Mouse (Mus musculus) CH12.LX (cell line): ENCODE data around the gene Acads. TPM values are rescaled to one million over a fixed set of nuclear protein-coding genes. Genes with fewer than 3 reads are reported as not detected.

Experiments used
- DNase-seq: peaks from one replicate; pipeline ENCODE4 v3.0.0-alpha.2; 2013; ENCODE audit errors: extremely low read depth
- H3K27ac ChIP-seq: 2 replicates; pipeline ENCODE4 v1.5.1; 2012; ENCODE audit warnings: low read depth, mild to moderate bottlenecking, control low read depth, moderate library complexity; ENCODE audit not compliant: insufficient read depth
- H3K27me3 ChIP-seq: replicated peaks from 2 replicates; pipeline ENCODE3; 2012; ENCODE audit warnings: inconsistent platforms
- H3K36me3 ChIP-seq, 2 experiments: replicated peaks in 1 of 2; 2 replicates each; pipeline versions ENCODE3 to v1.6.1; 2012; ENCODE audit warnings: inconsistent platforms in 1 of 2, low read length in 1 of 2, mild to moderate bottlenecking in 1 of 2, mixed read lengths in 1 of 2, moderate library complexity in 1 of 2; ENCODE audit not compliant: control insufficient read depth in 1 of 2, insufficient read depth in 1 of 2
- H3K4me1 ChIP-seq, 2 experiments: 2 replicates each; pipeline ENCODE4 v1.6.1; 2012; ENCODE audit warnings: inconsistent platforms in 1 of 2, moderate library complexity in 1 of 2; ENCODE audit not compliant: insufficient read depth in 2 of 2, control insufficient read depth in 1 of 2
- H3K4me2 ChIP-seq: 2 replicates; pipeline ENCODE4 v1.6.1; 2012; ENCODE audit warnings: low read depth, mild to moderate bottlenecking, control low read depth; ENCODE audit not compliant: poor library complexity, insufficient read depth, severe bottlenecking
- H3K4me3 ChIP-seq, 3 experiments: fragments of 150-350 bp in 1 of 3; sonication (generic) in 1 of 3; replicated peaks in 1 of 3; 2 replicates each; pipeline versions ENCODE3 to v1.5.1; 2011 to 2012; ENCODE audit warnings: low read depth in 2 of 3, low read length in 2 of 3, mild to moderate bottlenecking in 2 of 3, moderate library complexity in 2 of 3, control low read depth in 1 of 3, improper control_type of control experiment in 1 of 3, inconsistent platforms in 1 of 3, mixed read lengths in 1 of 3; ENCODE audit not compliant: poor library complexity in 1 of 3
- H3K79me2 ChIP-seq: replicated peaks from 2 replicates; pipeline ENCODE4 v1.6.1; 2012; ENCODE audit warnings: mild to moderate bottlenecking, moderate library complexity; ENCODE audit not compliant: control insufficient read depth, poor library complexity, insufficient read depth, severe bottlenecking; ENCODE audit errors: extremely low read depth
- H3K9ac ChIP-seq: 2 replicates; pipeline ENCODE4 v1.6.1; 2012; ENCODE audit warnings: low read depth, mild to moderate bottlenecking, control low read depth, moderate library complexity; ENCODE audit not compliant: insufficient read depth
- H3K9me3 ChIP-seq: replicated peaks from 2 replicates; pipeline ENCODE3; 2012; ENCODE audit warnings: low read length, inconsistent platforms, mixed read lengths
- BHLHE40 ChIP-seq: IDR thresholded peaks from 2 replicates; pipeline ENCODE4 v1.6.1; 2011; ENCODE audit warnings: mild to moderate bottlenecking, low read depth, low read length, improper control_type of control experiment
- ELF1 ChIP-seq: IDR thresholded peaks from 2 replicates; pipeline ENCODE4 v1.6.1; 2014; ENCODE audit warnings: low read depth, mild to moderate bottlenecking, inconsistent platforms, low read length, improper control_type of control experiment
- GABPA ChIP-seq: IDR thresholded peaks from 2 replicates; pipeline ENCODE4 v1.6.1; 2012; ENCODE audit warnings: low read depth, low read length, improper control_type of control experiment, inconsistent platforms; ENCODE audit not compliant: insufficient replicate concordance
- HCFC1 ChIP-seq: IDR thresholded peaks from 2 replicates; pipeline ENCODE4 v1.6.1; 2012; ENCODE audit warnings: low read depth, mild to moderate bottlenecking, inconsistent platforms, low read length, improper control_type of control experiment
- IRF4 ChIP-seq: IDR thresholded peaks from 2 replicates; pipeline ENCODE4 v1.6.1; 2014; ENCODE audit warnings: low read depth, mild to moderate bottlenecking, inconsistent platforms, low read length, improper control_type of control experiment
- JUND ChIP-seq: conservative IDR thresholded peaks from 2 replicates; pipeline ENCODE4 v1.6.1; 2011; ENCODE audit warnings: low read depth, low read length, improper control_type of control experiment
- KAT2A ChIP-seq: IDR thresholded peaks from 2 replicates; pipeline ENCODE4 v1.6.1; 2012; ENCODE audit warnings: low read length, improper control_type of control experiment, inconsistent platforms; ENCODE audit not compliant: insufficient replicate concordance
- PAX5 ChIP-seq: IDR thresholded peaks from 2 replicates; pipeline ENCODE4 v1.6.1; 2012; ENCODE audit warnings: low read length, inconsistent platforms, mixed read lengths
- POLR2AphosphoS2 ChIP-seq: IDR thresholded peaks from 2 replicates; pipeline ENCODE4 v1.6.1; 2011; ENCODE audit warnings: low read depth, low read length, improper control_type of control experiment
- RAD21 ChIP-seq: IDR thresholded peaks from 2 replicates; pipeline ENCODE4 v1.6.1; 2011; ENCODE audit warnings: low read depth, mild to moderate bottlenecking, low read length, improper control_type of control experiment, moderate library complexity
- RCOR1 ChIP-seq: conservative IDR thresholded peaks from 2 replicates; pipeline ENCODE4 v1.6.1; 2012; ENCODE audit warnings: low read depth, mild to moderate bottlenecking, inconsistent platforms, low read length, improper control_type of control experiment
- TBP ChIP-seq: conservative IDR thresholded peaks from 2 replicates; pipeline ENCODE4 v1.6.1; 2011; ENCODE audit warnings: low read depth, low read length, improper control_type of control experiment
- UBTF ChIP-seq: IDR thresholded peaks from 2 replicates; pipeline ENCODE4 v1.6.1; 2012; ENCODE audit warnings: low read depth, mild to moderate bottlenecking, inconsistent platforms, low read length, improper control_type of control experiment, moderate library complexity
- dilution Hi-C: fragments of 300-500 bp; cut with MboI; formaldehyde crosslinking; loops from 2 replicates; pipeline ENCODE4 v1.14.3; 2020; ENCODE audit warnings: low sequenced_read_pairs; ENCODE audit not compliant: extremely low pct_unique_long_range_greater_than_20kb, extremely low pct_ligation_motif_present
- in situ Hi-C: fragments of 300-500 bp; cut with MboI; formaldehyde crosslinking; loops from 3 replicates; pipeline ENCODE4 v1.14.3; 2019; ENCODE audit warnings: low sequenced_read_pairs, low pct_ligation_motif_present, low pct_unique_long_range_greater_than_20kb, mixed read lengths
- polyA plus RNA-seq: library from polyadenylated mRNA; unstranded; fragments of >175 nt; gene quantifications from 2 replicates; pipeline ENCODE4 v1.2.1, GENCODE M21; 2012; ENCODE audit warnings: low read depth; ENCODE audit not compliant: insufficient read length
- total RNA-seq, 2 experiments: library from RNA; depleted of rRNA; stranded (reverse); fragments of 300-350 nt in 1 of 2; fragments of >200 nt in 1 of 2; gene quantifications; 2 replicates each; pipeline ENCODE4 v1.2.3; 2012 to 2014

Acads gene
- total and polyA plus RNA-seq, 3 experiments: 43.0 to 57.8 (median 43.1) TPM

DNA sequence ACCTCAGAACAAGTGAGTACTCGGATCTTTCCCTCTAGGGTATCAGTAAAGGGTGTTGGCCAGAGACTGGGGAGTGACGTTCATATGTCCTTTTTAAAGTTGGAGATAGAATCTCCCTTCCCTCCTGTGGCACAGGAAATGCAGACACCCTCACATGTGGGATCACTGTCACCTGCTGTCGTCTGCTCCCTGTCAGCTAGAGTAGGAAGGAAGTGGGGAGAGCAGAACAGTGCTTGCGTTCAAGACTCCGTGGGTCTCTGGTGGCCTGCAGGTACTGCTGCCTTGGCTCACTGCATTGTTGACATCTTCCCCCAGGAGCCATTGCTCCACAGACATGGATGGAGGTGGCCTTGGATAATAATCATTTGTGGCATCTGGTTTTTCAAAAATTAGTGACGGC, 35.7 kb downstream of the Acads start:
- H3K27ac ChIP-seq: no peak overlapping the region
- peaks cover 35 to 80% of the 10 kb centered on the region in 2 experiments for H3K36me3 ChIP-seq
- TF ChIP-seq RAD21 (no peak), IRF4 (no peak), POLR2AphosphoS2 (no peak), GABPA (no peak), KAT2A (no peak), JUND (no peak), RCOR1 (no peak), TBP (no peak), PAX5 (no peak), ELF1 (no peak), HCFC1 (no peak), UBTF (no peak)
- H3K4me2 ChIP-seq: no peak overlapping the region
- H3K4me1 ChIP-seq: no peaks in the 10 kb centered on the region
- no peaks in the 10 kb centered on the region for H3K27me3 ChIP-seq
- dilution Hi-C loops: no loop called here
- no peak for DNase-seq
- no peak overlapping the region for H3K9ac ChIP-seq
- H3K79me2 ChIP-seq: no peaks in the 10 kb centered on the region; the same call in 1 of the 2 replicates
- no peak overlapping the region for H3K4me3 ChIP-seq
- no peaks in the 10 kb centered on the region for H3K9me3 ChIP-seq
- in situ Hi-C loops: no loop called here

- H3K4me3 ChIP-seq: no peak overlapping the region
- in situ Hi-C loops (no loop called here), dilution Hi-C loops (no loop called here)
- H3K27me3 ChIP-seq: no peaks in the 10 kb centered on the region
- H3K4me2 ChIP-seq: no peak overlapping the region
- H3K36me3 ChIP-seq: peaks cover 29 to 74% of the 10 kb centered on the region in 2 experiments
- H3K4me1 ChIP-seq: no peaks in the 10 kb centered on the region
- H3K27ac ChIP-seq: no peak overlapping the region
- no peaks in the 10 kb centered on the region; the same call in 1 of the 2 replicates for H3K79me2 ChIP-seq
- no peak overlapping the region for H3K9ac ChIP-seq
- no peak for TF ChIP-seq RCOR1
- TF ChIP-seq BHLHE40: no peak
- DNase-seq: no peak
- no peaks in the 10 kb centered on the region for H3K9me3 ChIP-seq
These were observed 37.5 kb downstream of the Acads start for GRCm38 (mm10) chr5:115081636-115082035.
